Mouse (Mus musculus) macrophage (primary cell): ENCODE measurements around the gene Ube2j1. TPM values are rescaled to one million over a fixed set of nuclear protein-coding genes. Genes with fewer than 3 reads are reported as not detected.

Experiments
- H3K27ac ChIP-seq: fragments of 350-480 bp; formaldehyde crosslinking; 2 replicates; pipeline ENCODE4 v1.9.0; 2021
- H3K36me3 ChIP-seq: fragments of 350-480 bp; formaldehyde crosslinking; 2 replicates; pipeline ENCODE4 v1.9.0; 2021; ENCODE audit errors: inconsistent target
- H3K4me3 ChIP-seq: fragments of 350-480 bp; formaldehyde crosslinking; 2 replicates; pipeline ENCODE4 v1.9.0; 2021; ENCODE audit errors: inconsistent target
- H3K79me2 ChIP-seq: fragments of 350-480 bp; formaldehyde crosslinking; 2 replicates; pipeline ENCODE4 v1.9.0; 2021; ENCODE audit errors: inconsistent target
- WGBS: methylation state at CpG from one replicate; pipeline ENCODE4 v1.1.7; 2026; ENCODE audit warnings: inconsistent platforms; ENCODE audit not compliant: missing documents; 5-methylcytosine and 5-hydroxymethylcytosine counted together
- polyA plus RNA-seq: library from polyadenylated mRNA; stranded (reverse); fragments of 250-400 nt; gene quantifications from 3 replicates; pipeline ENCODE4 v1.2.4, GENCODE M21; 2018; ENCODE audit warnings: inconsistent platforms
- total RNA-seq, 78 experiments: library from RNA; depleted of rRNA; stranded (reverse); fragments of 250-400 nt; gene quantifications; 1 replicate in 9 of 78; 2 replicates in 24 of 78; 3 replicates in 43 of 78; 4 replicates in 2 of 78; pipeline ENCODE4 v1.2.4; 2018; ENCODE audit warnings: inconsistent platforms in 56 of 78

Gene Ube2j1
- total RNA-seq (2018; cell fraction: chromatin; rRNA removed): 10 to 100 TPM in 24 of 26 experiments, 1 to 10 TPM in 2; 9.6 to 23.2 (median 16.4) TPM
- 10 to 100 TPM; 33.2 to 51.6 (median 44.6) TPM for total RNA-seq (2018; cell fraction: cytosol; rRNA removed)
- total RNA-seq (2018; cell fraction: nucleus; rRNA removed): 10 to 100 TPM; 16.6 to 44.6 (median 23.2) TPM
- polyA plus RNA-seq: 35.4 to 52.2 TPM (median 51.3 TPM) in 3 replicates

DNA sequence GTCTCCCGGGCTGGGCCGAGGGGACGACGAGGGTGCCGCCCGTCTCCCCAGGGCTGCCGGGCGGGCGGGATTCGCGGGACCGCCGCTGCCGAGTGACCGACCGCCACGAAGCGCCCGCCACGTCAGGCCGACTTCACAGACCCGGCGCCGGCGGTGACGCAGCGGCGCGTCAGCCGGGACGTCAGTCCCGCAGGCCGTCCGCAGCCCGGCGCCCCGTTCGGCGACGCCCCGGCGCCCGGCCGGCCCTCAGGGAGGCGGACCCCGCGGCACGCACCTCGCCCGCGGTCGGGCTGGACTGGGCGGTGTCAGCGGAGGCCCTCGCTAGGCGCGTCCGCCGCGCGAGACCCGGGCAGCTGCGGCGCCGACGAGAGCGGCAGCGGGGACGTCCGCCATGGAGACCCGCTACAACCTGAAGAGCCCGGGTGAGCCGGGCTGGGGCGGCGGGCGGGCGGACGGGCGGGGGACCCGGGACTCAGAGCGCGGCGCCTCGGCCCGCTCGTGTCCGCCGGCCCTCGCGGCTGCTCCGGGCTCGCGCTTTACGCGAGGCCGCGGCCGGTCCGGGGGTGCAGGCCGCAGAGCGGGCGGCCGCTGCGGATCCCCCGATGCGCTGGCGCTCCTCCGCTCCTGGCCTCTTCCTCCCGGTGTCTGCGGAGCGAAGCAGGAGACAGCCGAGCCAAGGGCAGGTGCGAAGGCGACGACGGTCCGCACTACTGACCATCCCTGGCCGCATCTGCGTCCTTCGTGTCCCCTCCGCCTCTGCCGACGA lies at the start of gene Ube2j1:
Gene Ube2j1, plus strand, starts transcription at position 222 of the 766 bp plus-strand sequence.
- Histone ChIP-seq H3K4me3 (peak within 1 kb of the TSS; percentile 63), H3K27ac (0 out of 2 replicates have a peak within 1 kb of the TSS, but pooled peaks have one; percentile 22), H3K79me2 (peaks cover 47% of the 10 kb centered on the region), H3K36me3 (0 out of 2 replicates have a peak, but pooled peaks cover 8% of the 10 kb centered on the region)
- under 1% methylated on average over 117 of the region's 123 CpGs for WGBS

DNA sequence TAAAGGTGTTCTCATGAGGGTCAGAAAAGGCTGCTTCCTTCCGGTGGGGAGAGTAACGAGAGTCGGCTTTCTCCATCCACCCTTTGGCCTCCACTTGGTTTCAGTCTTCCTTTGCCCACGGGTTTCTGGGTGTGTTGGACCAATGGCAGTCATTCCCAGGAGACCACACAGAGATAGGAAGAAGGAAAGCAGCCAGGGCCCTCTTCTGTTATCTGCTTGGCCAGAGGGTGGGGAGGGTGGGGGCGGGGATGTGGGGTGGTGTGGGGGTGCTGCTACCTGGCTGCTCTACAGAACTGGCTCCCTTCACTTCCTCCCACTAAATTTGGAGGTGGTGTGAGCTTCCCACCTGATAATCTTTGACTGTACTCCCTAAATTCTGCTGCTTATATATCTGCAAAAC lies 49.6 kb upstream of the Ube2j1 start:
- H3K36me3 ChIP-seq: no peaks in the 10 kb centered on the region
- H3K27ac ChIP-seq: no peak overlapping the region
- H3K79me2 ChIP-seq: peaks cover 17% of the 10 kb centered on the region; the same call in 1 of the 2 replicates
- 35% methylated on average over 5 of the region's 5 CpGs for WGBS
- no peak overlapping the region for H3K4me3 ChIP-seq

DNA sequence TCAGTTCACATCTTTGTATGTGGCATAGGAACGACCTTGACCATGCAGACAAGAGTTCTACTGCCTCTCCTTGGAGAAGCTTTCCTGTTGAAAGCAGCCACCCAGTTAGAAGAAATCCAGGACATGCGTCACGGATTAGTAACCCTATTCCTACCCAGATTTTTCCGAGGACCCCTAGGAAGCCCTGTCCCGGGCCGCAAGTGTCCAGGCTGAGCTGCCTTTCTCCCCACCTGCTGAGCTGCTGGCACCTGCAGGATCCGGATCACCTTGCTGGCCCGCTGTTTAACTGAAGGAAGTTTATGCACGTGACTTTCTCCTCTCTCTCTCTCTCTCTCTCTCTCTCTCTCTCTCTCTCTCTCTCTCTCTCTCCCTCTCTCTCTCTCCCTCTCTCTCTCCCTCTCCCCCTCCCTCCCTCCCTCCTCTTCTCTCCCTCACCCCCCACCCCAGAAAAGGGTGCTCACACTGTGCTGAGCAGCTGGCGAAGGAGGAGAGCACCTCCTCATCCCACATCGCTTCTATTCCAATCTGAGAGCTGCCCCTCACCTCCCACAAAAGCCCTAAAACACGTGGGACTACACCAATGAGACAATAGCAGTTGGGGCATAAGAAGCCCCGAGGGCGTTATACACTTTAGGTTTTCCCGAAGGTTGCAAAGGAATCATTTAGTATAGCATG lies 49.0 kb upstream of the Ube2j1 start:
- Histone ChIP-seq H3K36me3 (no peaks in the 10 kb centered on the region), H3K27ac (no peak overlapping the region), H3K4me3 (peak overlapping the region; percentile 3; the same call in 1 of the 2 replicates), H3K79me2 (peaks cover 21% of the 10 kb centered on the region; the same call in 1 of the 2 replicates)
- WGBS: 23% methylated on average over 15 of the region's 15 CpGs

DNA sequence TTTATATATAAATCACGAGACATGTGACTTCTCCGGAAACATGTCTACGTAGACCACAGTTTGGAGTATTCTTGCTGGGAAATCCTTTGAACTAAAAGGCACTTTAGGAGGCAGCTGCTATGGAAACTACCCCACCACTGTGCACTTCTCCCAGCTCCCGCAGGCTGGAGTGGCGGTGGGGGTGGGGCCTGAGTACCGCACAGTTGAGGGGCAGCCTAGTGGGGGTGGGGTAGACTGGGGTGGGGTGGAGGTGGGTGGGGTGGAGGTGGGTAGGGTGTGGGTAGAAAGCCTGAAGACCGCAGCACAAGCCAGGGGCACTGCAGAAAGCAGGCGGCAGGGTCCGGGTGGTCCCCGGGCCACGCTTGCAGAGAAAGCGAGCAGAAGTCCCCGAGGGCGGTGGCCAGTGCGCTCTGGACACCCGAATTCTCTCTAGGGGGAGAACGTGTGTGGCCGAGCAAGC lies 48.5 kb upstream of the Ube2j1 start, which contains the start of gene Rragd:
Gene Rragd, plus strand, starts transcription at position 322 of the 460 bp plus-strand sequence.
- Histone ChIP-seq H3K4me3 (peak within 1 kb of the TSS; percentile 44), H3K36me3 (no peaks in the 10 kb centered on the region), H3K27ac (no peak within 1 kb of the TSS), H3K79me2 (peaks cover 23% of the 10 kb centered on the region; the same call in 1 of the 2 replicates)
- under 1% methylated on average over 13 of the region's 18 CpGs for WGBS

DNA sequence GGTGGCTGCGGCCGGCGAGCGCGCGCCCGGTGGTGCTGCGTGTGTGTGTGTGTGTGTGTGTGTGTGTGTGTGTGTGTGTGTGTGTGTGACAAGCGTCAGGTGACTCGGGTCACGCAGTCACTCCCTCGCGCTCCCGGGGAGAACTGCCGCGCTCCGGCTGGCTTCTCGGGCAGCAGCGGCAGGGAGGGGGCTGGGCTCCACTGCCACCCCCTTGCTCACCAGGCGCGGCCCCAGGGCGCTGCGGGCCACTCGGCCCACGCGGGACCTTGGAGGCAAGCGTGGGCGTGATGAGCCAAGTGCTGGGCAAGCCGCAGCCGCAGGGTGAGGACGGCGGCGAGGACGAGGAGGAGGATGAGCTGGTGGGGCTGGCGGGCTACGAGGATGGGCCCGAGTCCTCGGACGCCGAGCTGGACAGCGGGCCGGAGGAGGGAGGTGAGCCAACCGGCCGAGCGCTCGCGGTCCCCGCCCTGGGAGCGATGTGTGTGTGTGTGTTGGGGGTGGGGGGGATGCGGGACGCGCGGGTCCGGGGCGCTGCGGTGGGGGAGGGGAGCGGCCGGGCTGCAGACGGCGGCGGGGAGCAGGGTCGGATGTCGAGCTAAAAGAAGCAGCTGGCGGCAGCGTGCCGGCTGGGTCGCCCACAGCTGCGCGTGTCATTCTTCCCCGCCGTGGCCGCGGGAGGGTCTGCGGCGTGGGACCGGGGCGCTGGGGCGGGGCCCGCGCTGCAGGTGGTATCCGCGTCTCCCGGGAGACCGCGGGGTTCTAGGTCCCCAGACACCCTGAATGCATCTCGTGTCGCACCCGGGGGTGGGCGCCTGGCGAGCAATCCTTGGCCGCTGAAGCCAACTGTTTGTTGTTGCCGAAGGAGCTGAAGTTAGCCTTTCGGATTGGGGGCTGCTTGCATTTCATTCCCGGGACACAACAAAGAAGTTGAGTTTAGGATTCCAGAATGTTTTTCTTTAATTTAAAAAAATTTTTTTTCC lies 47.8 kb upstream of the Ube2j1 start:
- Histone ChIP-seq H3K27ac (no peak overlapping the region), H3K79me2 (peaks cover 23% of the 10 kb centered on the region; the same call in 1 of the 2 replicates), H3K4me3 (peak overlapping the region; percentile 44), H3K36me3 (no peaks in the 10 kb centered on the region)
- WGBS: 1% methylated on average over 79 of the region's 94 CpGs

DNA sequence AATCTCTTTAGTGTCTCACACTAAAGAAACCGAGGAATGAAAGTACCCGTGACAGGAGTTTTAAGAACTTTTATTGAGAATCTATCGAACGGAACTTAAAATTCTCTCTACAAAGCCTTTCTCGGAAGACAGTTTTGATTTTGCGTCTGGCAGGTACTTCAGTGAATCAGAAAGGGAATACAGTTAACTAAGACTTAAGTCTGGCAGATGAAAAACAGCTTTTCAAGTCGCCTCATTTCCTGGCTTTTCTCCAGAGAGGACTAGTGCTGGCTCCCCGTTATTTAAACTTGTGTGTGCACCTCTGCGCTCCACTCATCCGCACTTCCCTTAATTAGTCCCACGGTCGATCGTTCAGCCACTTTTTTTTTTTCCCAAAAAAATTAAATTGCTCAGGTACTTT lies 47.0 kb upstream of the Ube2j1 start:
- WGBS: 8% methylated on average over 13 of the region's 13 CpGs
- no peak overlapping the region for H3K27ac ChIP-seq
- H3K4me3 ChIP-seq: peak overlapping the region; percentile 44
- peaks cover 28% of the 10 kb centered on the region; the same call in 1 of the 2 replicates for H3K79me2 ChIP-seq
- H3K36me3 ChIP-seq: no peaks in the 10 kb centered on the region

DNA sequence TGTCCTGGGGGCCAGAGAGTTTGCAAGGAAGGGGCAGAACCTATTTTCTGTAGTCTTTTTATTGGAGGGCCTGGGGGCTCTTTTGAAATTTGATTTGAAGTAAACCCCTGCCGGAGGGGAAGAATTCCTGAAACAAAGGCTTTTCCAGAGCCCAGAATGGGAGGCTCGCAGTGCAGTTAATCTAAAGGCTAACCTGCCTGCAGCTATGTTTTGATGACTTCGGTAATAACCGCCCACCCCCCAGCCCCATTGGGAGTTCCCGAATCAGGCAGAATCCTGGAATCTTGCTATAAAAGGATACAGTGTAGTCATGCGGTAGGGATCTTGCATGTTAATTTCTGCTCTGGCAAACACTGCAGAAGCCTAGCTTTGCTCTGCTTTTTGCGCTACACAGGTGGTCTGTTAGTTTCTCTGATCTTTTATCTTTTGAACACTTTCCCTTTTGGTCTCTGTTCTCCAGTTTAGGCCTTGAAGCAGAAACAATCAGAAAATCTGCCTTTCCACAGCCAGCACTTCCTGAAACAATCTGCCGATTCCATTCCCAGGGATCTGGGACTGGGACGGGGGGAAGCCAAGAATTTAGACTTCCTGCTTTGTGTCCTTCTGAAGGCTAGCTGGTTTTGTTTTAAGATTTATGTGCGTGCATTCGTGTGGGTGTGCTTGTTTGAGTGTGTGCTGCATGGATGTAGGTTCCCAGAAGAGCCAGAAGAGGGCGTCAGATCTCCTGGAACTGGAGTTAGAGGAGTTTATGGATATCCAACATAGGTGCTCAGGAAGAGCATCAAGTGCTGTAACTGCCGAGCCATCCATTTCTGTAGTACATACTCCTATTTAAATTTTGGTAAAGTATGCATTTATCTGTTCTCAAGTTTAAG lies 46.2 kb upstream of the Ube2j1 start:
- H3K4me3 ChIP-seq: no peak overlapping the region
- no peak overlapping the region for H3K27ac ChIP-seq
- no peaks in the 10 kb centered on the region for H3K36me3 ChIP-seq
- WGBS: 64% methylated on average over 13 of the region's 13 CpGs
- H3K79me2 ChIP-seq: peaks cover 36% of the 10 kb centered on the region; the same call in 1 of the 2 replicates

DNA sequence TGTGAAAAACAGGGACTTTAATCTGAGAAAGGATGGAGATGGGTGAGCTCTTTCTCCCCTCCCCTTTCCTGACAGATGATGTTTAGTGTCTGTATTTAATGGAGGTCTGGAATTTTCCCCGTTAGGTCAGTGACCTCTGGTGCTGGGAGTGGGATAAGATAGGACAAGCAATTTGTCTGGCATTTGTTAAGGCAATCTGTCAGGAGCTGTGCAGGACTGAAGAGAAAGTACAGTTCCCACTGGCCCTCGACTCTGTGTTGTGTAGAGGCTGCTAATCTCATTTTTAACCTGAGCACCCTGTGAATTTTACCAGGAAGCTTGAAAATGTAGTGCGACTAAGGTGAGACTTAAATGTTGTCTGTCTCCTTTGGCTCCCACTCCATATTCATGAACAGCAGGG lies 45.5 kb upstream of the Ube2j1 start:
- Histone ChIP-seq H3K4me3 (no peak overlapping the region), H3K27ac (no peak overlapping the region), H3K36me3 (no peaks in the 10 kb centered on the region), H3K79me2 (peaks cover 43% of the 10 kb centered on the region; the same call in 1 of the 2 replicates)
- 61% methylated on average over 3 of the region's 3 CpGs for WGBS

DNA sequence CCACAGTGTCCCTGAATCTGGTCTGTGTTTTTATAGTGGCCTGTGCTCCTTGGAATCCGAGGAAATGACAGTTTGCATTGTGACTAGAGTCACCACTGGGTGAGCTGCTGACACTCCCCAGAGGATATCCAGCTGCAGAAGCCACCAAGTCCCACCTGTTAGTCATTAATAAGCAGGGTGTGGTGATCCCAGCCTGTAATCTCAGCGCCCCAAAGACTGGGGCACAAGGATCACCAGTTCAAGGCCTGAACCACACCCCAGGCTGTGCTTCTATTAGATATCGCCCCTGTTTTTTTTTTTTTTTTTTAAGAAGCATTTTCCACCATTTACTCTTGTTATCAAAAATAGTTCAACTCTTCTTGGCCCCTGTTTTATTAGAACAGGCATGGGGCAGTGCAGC lies 44.2 kb upstream of the Ube2j1 start:
- Histone ChIP-seq H3K4me3 (no peak overlapping the region), H3K79me2 (peaks cover 45% of the 10 kb centered on the region; the same call in 1 of the 2 replicates), H3K27ac (no peak overlapping the region), H3K36me3 (no peaks in the 10 kb centered on the region)
- 91% methylated on average over 3 of the region's 3 CpGs for WGBS

DNA sequence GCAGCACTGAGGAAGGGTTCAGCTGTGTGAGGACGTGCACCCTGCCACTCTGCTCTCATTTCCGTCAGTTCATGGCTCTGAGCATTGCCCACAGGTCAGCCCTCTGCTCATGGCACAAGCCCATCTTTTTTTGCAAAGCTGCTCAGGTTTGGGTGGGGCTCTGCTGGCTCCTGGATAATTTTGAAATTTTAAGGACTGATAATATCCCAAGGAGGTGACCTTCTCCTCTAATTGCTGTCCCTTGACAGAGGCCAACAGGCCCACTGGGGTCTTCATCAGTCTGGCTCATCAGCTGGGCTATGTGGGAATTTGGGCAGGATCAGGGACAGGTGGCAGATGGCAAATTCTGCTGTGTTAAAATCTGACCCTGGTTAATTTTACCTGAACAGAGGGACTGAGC lies 41.9 kb upstream of the Ube2j1 start:
- Histone ChIP-seq H3K79me2 (peaks cover 51% of the 10 kb centered on the region; the same call in 1 of the 2 replicates), H3K27ac (no peak overlapping the region), H3K36me3 (no peaks in the 10 kb centered on the region), H3K4me3 (no peak overlapping the region)
- 79% methylated on average over 2 of the region's 2 CpGs for WGBS

DNA sequence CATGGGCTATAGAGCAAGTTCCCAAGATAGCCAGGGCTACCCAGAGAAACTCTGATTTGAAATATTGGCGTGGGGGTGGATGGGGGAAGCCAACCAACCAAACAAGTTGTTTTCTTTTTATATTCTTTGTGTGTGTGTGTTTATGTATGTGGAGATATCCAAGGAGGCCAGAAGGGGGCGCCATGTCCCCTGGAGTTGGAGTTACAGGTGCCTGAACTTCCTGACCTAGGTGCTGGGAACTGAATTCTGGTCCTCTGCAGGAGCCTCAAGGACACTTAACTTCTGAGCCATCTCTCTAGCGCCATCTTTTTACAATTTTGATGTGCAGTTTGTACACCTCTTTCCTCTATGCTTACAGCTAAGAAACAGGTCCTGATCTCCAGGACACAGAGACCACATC lies 37.0 kb upstream of the Ube2j1 start:
- peaks cover 23% of the 10 kb centered on the region; the same call in 1 of the 2 replicates for H3K79me2 ChIP-seq
- 75% methylated on average over 3 of the region's 3 CpGs for WGBS
- H3K4me3 ChIP-seq: no peak overlapping the region
- H3K36me3 ChIP-seq: no peaks in the 10 kb centered on the region
- H3K27ac ChIP-seq: no peak overlapping the region

DNA sequence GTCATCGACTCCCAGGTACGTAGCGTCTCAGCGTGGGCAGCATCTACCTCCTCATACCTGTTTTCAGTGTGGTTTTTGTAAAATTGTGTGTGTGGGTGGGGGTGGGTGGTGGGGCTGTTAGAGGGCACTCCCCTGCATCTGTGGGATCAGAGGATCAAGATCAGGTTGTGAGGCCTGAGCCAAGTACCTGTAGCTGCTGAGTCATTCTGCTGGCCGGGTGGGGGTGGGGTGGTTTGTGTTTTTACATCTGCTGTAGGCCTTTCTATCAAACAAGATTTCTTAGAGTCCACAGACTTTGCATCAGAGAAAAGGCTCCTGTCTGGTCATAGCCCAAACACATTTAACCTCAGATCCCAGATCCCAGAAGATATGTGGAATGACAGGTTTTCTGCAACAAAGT lies 35.1 kb upstream of the Ube2j1 start:
- 82% methylated on average over 5 of the region's 5 CpGs for WGBS
- H3K27ac ChIP-seq: no peak overlapping the region

DNA sequence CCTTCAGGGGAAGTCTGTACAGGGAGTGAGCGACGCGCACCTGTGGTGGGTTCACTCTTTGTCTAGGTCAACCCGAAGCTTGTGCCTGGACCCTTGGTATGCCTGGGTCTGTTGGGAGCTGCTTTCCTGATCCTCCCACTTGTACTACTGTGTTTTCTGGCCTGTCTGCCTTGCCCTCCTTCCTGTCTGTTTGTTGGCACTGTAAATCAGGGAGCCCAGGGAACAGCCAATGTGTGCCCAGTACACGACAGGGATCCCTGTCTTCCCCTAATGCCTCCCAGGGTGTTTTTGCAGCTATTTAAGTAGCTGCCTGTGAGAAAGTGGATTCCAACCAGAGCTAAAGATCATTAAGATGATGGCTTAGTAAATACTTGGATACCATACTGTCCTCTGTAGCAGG lies 33.6 kb upstream of the Ube2j1 start:
- Histone ChIP-seq H3K36me3 (no peaks in the 10 kb centered on the region), H3K27ac (no peak overlapping the region), H3K79me2 (peaks cover 6% of the 10 kb centered on the region; the same call in 1 of the 2 replicates), H3K4me3 (no peak overlapping the region)
- 91% methylated on average over 5 of the region's 5 CpGs for WGBS

More for the DNA sequence above, 35.1 kb upstream of the Ube2j1 start:
- H3K4me3 ChIP-seq: no peak overlapping the region
- peaks cover 6% of the 10 kb centered on the region; the same call in 1 of the 2 replicates for H3K79me2 ChIP-seq
- H3K36me3 ChIP-seq: no peaks in the 10 kb centered on the region
